Mouse (Mus musculus) neural tube, embryonic 12.5 days (tissue): ENCODE data around the gene Scp2. TPM values are rescaled to one million over a fixed set of nuclear protein-coding genes. Genes with fewer than 3 reads are reported as not detected.

Experiments used
- ATAC-seq: fragments of 200-750 bp; cut with Nextera tagmentation; 2 replicates; pipeline ENCODE4 v1.8.0; 2017; ENCODE audit warnings: low read depth, mild to moderate bottlenecking, moderate TSS enrichment, moderate library complexity; ENCODE audit not compliant: low FRiP score
- H3K27ac ChIP-seq: fragments of 300-500 bp; sonication (generic); 2 replicates; pipeline ENCODE4 v1.5.1; 2016
- H3K27me3 ChIP-seq: fragments of 300-500 bp; sonication (generic); replicated peaks from 2 replicates; pipeline ENCODE4 v1.6.1; 2016; ENCODE audit warnings: mild to moderate bottlenecking
- H3K36me3 ChIP-seq: fragments of 300-500 bp; sonication (generic); 2 replicates; pipeline ENCODE4 v1.6.1; 2016; ENCODE audit warnings: mild to moderate bottlenecking
- H3K4me1 ChIP-seq: fragments of 300-500 bp; sonication (generic); 2 replicates; pipeline ENCODE4 v1.6.1; 2016
- H3K4me2 ChIP-seq: fragments of 300-500 bp; sonication (generic); replicated peaks from 2 replicates; pipeline ENCODE4 v1.6.1; 2016; ENCODE audit warnings: mild to moderate bottlenecking
- H3K4me3 ChIP-seq: fragments of 300-500 bp; sonication (generic); 2 replicates; pipeline ENCODE4 v1.5.1; 2016
- H3K9ac ChIP-seq: fragments of 300-500 bp; sonication (generic); 2 replicates; pipeline ENCODE4 v1.6.1; 2016; ENCODE audit warnings: mild to moderate bottlenecking
- H3K9me3 ChIP-seq: fragments of 300-500 bp; sonication (generic); 2 replicates; pipeline ENCODE4 v1.6.1; 2016; ENCODE audit warnings: mild to moderate bottlenecking
- WGBS: fragments of 180-500 bp; shearing (Covaris S2); methylation state at CpG from one replicate; pipeline ENCODE4 v1.1.7; 2016; 5-methylcytosine and 5-hydroxymethylcytosine counted together
- polyA plus RNA-seq: library from polyadenylated mRNA; unstranded; fragments of >200 nt; fragmentation: Nextera tagmentation; extraction: Ambion mirVana; gene quantifications from 2 replicates; pipeline ENCODE4 v1.2.1, GENCODE M21; 2016

Gene Scp2
- polyA plus RNA-seq, 1 experiment from 2014 or later: 221 TPM

DNA sequence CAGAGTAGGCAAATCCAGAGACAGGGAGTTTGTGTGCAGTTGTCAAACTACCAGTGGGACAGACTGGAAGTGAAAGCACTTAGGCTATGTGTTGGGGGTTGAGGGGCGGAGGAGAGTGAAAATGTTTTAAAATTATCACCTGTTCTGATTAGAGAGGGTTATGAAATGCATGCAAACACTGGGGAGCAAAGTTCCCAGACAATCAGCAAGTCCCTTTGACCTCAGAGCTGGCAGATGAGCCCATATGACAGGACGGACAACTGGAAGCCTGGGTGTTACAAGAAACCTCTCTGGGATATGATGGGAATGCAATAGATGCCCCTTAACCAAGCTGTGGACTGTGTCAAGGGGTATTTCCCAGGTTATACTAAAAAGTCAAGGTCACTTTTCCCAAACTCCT is 76.7 kb downstream of the Scp2 start:
- no peaks in the 10 kb centered on the region for H3K9me3 ChIP-seq
- H3K4me3 ChIP-seq: no peak overlapping the region
- no peak overlapping the region for H3K9ac ChIP-seq
- H3K4me2 ChIP-seq: no peak overlapping the region
- H3K27ac ChIP-seq: no peak overlapping the region
- H3K36me3 ChIP-seq: peaks cover 11% of the 10 kb centered on the region; the same call in 1 of the 2 replicates
- 88% methylated on average over 2 of the region's 2 CpGs for WGBS
- peaks cover 6% of the 10 kb centered on the region for H3K4me1 ChIP-seq
- ATAC-seq: no peak
- no peaks in the 10 kb centered on the region for H3K27me3 ChIP-seq

DNA sequence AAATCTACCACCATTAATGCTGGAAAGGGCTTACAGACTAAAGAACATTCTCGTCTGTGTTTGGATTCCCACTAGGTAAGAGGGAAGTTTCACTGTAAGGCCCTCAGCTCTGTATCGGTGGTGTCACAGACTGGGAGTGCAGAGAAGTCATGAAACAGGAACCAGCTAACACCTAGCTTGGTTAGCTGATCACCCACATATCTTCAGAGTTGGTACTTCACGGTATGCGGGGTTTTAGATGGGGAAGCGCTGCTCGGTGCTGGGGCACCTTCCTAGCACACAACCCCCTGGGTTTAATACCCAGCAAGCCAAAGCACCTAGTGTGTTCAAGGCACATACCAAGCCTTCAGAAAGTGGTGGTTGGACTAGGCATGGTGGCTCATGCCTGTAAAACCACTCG is 77.5 kb downstream of the Scp2 start:
- peaks cover 19% of the 10 kb centered on the region for H3K36me3 ChIP-seq
- no peaks in the 10 kb centered on the region for H3K27me3 ChIP-seq
- no peaks in the 10 kb centered on the region for H3K9me3 ChIP-seq
- H3K4me2 ChIP-seq: no peak overlapping the region
- 91% methylated on average over 7 of the region's 7 CpGs for WGBS
- H3K4me1 ChIP-seq: peaks cover 6% of the 10 kb centered on the region
- no peak for ATAC-seq
- H3K27ac ChIP-seq: no peak overlapping the region
- H3K4me3 ChIP-seq: no peak overlapping the region
- no peak overlapping the region for H3K9ac ChIP-seq

DNA sequence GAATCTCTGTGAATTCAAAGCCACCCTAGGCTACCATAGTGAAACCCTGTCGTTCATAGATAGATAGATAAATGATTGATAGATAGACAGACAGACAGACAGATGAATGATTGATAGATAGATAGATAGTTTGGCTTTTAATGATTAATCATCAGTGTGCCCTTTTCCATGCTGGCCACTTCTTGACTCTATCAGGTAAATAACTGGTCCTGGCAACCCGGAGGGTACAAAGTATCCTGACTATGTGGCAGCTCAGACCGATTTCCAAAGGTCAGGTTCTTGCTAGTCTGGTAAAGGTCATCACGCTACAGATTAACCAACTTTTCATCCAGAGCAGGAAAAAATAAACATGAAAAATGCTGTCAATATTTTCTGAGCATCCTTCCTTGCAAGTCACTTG is 78.2 kb downstream of the Scp2 start:
- no peak for ATAC-seq
- Histone ChIP-seq H3K9me3 (no peaks in the 10 kb centered on the region), H3K27me3 (no peaks in the 10 kb centered on the region), H3K9ac (no peak overlapping the region), H3K27ac (no peak overlapping the region), H3K4me3 (no peak overlapping the region), H3K4me2 (no peak overlapping the region), H3K4me1 (peaks cover 6% of the 10 kb centered on the region), H3K36me3 (peaks cover 23% of the 10 kb centered on the region)
- WGBS: 93% methylated on average over 4 of the region's 4 CpGs

DNA sequence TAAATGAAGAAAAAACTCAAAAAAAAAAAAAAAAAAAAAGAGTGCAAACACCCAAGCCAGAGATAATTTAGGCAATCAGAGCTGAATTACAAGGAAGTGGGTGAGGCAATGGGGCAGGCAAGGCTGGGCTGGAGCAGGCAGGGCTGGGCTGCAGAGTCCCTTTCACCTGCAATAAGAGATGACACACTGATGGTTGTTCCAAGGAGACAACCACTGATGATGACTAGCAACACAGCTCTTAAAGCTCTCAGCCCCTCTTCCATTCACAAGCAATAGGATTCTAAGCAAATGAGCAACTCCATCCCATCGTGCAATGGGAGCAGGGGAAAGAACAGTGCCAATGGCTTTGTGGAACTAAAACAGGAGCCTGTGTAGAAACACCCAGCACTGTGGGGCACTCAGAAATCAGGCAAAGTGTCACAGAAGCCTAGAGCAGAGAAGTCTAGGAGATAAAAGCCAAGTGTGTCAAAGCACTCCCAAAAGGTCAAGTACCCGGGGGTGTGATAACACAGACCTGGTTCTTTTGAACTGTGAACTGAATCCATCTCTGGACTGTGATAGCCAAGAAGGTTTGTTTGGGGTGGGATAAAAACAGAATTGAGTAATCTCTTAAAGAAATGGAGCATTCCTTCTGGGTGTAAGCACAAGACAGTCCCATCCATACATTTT is 79.5 kb downstream of the Scp2 start:
- H3K27me3 ChIP-seq: no peaks in the 10 kb centered on the region
- no peak overlapping the region for H3K4me3 ChIP-seq
- no peak overlapping the region for H3K9ac ChIP-seq
- H3K27ac ChIP-seq: no peak overlapping the region
- no peak overlapping the region for H3K4me2 ChIP-seq
- 84% methylated on average over 2 of the region's 2 CpGs for WGBS
- no peaks in the 10 kb centered on the region for H3K9me3 ChIP-seq
- peaks cover 2% of the 10 kb centered on the region for H3K4me1 ChIP-seq
- no peak for ATAC-seq
- peaks cover 24% of the 10 kb centered on the region for H3K36me3 ChIP-seq

DNA sequence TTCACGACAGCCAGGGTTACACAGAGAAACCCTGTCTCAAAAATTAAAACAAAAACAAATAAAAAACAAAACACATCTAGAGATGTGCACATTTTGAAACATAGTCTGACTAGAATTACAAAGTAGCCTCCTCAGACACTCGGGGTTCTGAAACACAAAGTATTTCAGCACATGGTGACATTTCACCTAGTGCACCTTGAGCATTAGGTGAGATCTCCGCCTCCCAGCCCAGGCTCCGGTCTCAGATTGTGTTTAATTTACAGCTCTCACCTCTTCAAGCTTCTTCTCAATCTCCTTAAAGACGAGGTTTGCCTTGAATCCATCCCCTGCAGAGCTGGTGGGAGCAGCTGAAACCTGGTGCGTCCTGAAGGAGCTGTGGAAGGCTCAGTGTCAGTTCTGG is 81.2 kb downstream of the Scp2 start:
- Histone ChIP-seq H3K9ac (no peak overlapping the region), H3K27me3 (no peaks in the 10 kb centered on the region), H3K27ac (no peak overlapping the region), H3K9me3 (no peaks in the 10 kb centered on the region), H3K4me2 (no peak overlapping the region), H3K4me1 (no peaks in the 10 kb centered on the region; the same call in 1 of the 2 replicates), H3K36me3 (peaks cover 35% of the 10 kb centered on the region), H3K4me3 (no peak overlapping the region)
- ATAC-seq: no peak
- WGBS: 92% methylated on average over 6 of the region's 6 CpGs

DNA sequence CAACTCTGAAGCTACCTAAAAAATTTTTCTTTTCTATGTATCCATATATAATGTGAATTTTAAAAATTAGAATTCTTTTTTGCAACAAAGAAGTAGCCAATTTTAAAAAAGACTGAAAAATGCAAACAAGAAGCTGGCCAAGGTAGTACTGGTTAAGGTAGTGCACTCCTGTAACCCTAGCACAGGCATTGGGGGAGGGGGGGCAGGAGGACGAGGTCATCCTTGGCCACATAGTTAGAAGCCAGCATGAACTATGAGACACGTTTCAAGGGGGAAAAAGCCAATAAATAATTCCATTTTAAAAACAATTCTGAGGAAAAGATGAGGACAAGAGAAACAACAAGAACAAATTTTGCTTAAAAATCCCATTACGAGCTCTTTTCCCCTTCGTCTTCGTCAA is 82.3 kb downstream of the Scp2 start:
- peaks cover 41% of the 10 kb centered on the region for H3K36me3 ChIP-seq

DNA sequence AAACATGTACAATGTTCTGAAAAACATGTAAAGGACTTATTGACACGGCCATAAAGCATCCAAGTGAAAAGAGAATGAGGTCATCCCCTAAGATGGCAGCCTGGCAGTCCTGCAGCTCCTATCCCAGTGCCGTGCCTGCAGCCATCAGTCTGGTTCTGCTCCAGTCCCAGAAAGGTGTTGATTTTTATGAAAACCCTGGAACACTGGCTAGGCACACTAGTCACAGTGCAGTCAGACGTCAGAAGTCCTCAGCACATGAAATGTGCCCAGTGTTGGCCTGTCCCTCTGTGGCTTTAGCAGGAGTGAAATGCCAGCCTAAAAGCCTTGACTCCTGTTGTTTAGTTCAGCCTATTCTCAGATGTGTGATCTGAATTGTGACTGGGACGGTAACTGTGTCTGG is 84.0 kb downstream of the Scp2 start:
- no peak for ATAC-seq
- Histone ChIP-seq H3K4me2 (no peak overlapping the region), H3K27ac (no peak overlapping the region), H3K4me1 (no peaks in the 10 kb centered on the region; the same call in 1 of the 2 replicates), H3K9ac (no peak overlapping the region), H3K9me3 (no peaks in the 10 kb centered on the region), H3K27me3 (no peaks in the 10 kb centered on the region), H3K36me3 (peaks cover 42% of the 10 kb centered on the region), H3K4me3 (no peak overlapping the region)
- WGBS: 89% methylated on average over 4 of the region's 4 CpGs

More for the DNA sequence above, 82.3 kb downstream of the Scp2 start:
- 96% methylated on average over 5 of the region's 5 CpGs for WGBS
- H3K4me3 ChIP-seq: no peak overlapping the region
- H3K27me3 ChIP-seq: no peaks in the 10 kb centered on the region
- H3K9ac ChIP-seq: no peak overlapping the region
- ATAC-seq: no peak
- no peaks in the 10 kb centered on the region; the same call in 1 of the 2 replicates for H3K4me1 ChIP-seq
- no peak overlapping the region for H3K27ac ChIP-seq
- no peaks in the 10 kb centered on the region for H3K9me3 ChIP-seq
- H3K4me2 ChIP-seq: no peak overlapping the region

DNA sequence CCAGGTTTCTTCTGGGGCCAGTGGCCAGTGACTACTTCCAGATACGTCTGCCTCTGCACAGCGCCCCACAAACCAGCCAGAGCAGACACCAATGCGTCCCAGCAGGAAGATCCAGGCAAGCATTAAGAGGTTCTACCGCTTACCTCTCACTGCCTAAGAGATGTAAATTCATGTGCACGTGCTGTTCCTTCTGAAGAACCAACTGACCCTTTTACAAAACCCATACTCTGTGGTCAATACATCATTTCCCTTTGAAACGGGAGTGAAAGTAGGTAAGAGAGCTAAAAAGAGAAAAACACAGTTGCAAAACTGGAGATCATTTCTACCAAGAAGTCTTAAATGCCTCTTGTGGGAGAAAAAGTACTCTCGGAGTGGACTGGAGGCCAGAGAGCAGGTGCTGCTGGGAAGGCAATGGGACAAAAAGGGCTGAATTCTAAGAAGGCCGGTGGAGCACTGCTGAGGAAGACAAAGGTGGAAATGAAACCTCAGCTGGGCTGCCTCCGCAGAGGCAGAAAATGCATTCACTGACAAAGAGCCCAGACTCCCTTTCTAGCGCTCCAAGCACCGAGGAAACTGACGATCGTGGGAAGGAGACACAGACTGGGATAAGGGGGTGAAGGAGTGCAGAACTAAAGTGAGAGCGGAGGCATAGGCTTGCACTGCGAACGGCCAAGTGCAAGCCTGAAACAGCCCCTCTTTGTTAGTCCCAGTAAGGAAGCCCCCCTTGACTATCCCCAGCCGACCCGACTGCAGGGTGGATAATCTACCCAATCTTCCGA is 85.0 kb downstream of the Scp2 start:
- H3K36me3 ChIP-seq: peaks cover 49% of the 10 kb centered on the region
- 57% methylated on average over 19 of the region's 19 CpGs for WGBS
- no peaks in the 10 kb centered on the region for H3K9me3 ChIP-seq

DNA sequence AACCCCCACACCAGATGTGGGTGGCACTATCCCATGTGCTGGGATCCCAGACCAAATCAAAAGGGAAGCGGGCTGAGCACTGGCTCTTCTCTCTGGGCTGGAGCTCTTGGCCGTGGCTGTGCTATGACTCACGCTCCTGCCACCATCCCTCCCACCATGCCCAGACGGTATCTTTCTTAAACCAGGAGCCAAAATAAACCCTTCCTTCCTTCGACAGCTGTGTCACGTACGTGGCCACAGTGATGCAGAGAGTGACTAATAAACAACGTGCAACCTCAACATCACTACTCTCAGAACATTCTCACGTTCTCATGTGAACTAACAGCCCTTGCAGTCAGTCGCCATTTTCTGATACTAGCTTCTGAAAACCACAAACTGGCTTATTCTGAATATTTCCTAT is 86.6 kb downstream of the Scp2 start:
- Histone ChIP-seq H3K27ac (no peak overlapping the region), H3K9me3 (no peaks in the 10 kb centered on the region), H3K4me3 (no peak overlapping the region), H3K36me3 (peaks cover 55% of the 10 kb centered on the region), H3K27me3 (no peaks in the 10 kb centered on the region), H3K4me2 (no peak overlapping the region), H3K9ac (no peak overlapping the region), H3K4me1 (no peaks in the 10 kb centered on the region; the same call in 1 of the 2 replicates)
- WGBS: 91% methylated on average over 10 of the region's 10 CpGs
- no peak for ATAC-seq

More for the DNA sequence above, 85.0 kb downstream of the Scp2 start:
- H3K4me3 ChIP-seq: no peak overlapping the region
- H3K4me1 ChIP-seq: no peaks in the 10 kb centered on the region; the same call in 1 of the 2 replicates
- 0 out of 2 replicates have a peak overlapping the region, but pooled peaks have one; percentile 17 for H3K9ac ChIP-seq
- H3K27me3 ChIP-seq: no peaks in the 10 kb centered on the region
- no peak overlapping the region for H3K27ac ChIP-seq
- peak overlapping the region; percentile 17; the same call in 1 of the 2 replicates for H3K4me2 ChIP-seq
- ATAC-seq: no peak

DNA sequence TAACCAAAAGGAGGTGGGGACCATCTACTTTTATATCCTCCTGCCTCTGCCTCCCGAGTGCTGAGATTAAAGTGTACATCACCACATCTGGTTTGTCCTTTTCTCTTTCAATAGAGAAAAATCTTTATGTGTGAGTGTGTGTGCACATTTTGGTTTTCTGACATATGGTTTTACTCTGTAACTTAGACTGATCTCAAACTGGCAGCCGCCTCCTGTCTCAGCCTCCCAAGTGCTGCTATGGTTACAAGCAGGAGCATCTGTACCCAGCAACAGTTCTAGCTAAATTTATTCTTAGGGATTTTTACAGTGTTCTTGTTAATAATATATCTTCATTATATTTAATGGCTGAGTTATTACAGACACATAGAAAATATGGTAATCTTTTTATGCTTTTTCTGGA is 87.6 kb downstream of the Scp2 start:
- Histone ChIP-seq H3K4me1 (no peaks in the 10 kb centered on the region; the same call in 1 of the 2 replicates), H3K4me3 (no peak overlapping the region), H3K9ac (no peak overlapping the region), H3K4me2 (no peak overlapping the region), H3K27ac (no peak overlapping the region), H3K27me3 (no peaks in the 10 kb centered on the region), H3K9me3 (no peaks in the 10 kb centered on the region), H3K36me3 (peaks cover 55% of the 10 kb centered on the region)
- ATAC-seq: no peak
- WGBS: 92% methylated on average over 2 of the region's 2 CpGs

DNA sequence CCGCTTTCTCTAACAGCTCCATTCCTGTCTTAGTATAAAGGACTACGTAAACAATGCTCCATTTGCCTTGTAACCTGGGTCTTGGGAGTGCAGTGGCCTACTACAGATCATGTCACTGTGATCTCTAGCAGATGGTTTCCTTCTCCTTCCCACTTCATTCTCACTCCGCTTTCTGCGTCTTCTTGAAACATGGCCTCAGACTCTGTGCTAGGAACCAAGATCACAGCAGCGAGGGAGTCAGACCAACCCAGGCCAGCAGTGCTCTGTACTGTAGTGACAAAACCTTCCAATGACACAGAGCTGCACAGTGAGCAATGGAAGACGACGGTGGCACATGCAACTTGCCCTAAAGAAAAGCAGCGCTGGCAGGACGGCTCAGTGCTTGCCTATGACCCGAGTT is 88.9 kb downstream of the Scp2 start:
- no peak overlapping the region for H3K4me3 ChIP-seq
- H3K27me3 ChIP-seq: no peaks in the 10 kb centered on the region
- no peaks in the 10 kb centered on the region; the same call in 1 of the 2 replicates for H3K4me1 ChIP-seq
- no peak overlapping the region for H3K4me2 ChIP-seq
- 97% methylated on average over 10 of the region's 10 CpGs for WGBS
- H3K9me3 ChIP-seq: no peaks in the 10 kb centered on the region
- peaks cover 60% of the 10 kb centered on the region for H3K36me3 ChIP-seq
- H3K9ac ChIP-seq: no peak overlapping the region
- ATAC-seq: no peak
- H3K27ac ChIP-seq: no peak overlapping the region

DNA sequence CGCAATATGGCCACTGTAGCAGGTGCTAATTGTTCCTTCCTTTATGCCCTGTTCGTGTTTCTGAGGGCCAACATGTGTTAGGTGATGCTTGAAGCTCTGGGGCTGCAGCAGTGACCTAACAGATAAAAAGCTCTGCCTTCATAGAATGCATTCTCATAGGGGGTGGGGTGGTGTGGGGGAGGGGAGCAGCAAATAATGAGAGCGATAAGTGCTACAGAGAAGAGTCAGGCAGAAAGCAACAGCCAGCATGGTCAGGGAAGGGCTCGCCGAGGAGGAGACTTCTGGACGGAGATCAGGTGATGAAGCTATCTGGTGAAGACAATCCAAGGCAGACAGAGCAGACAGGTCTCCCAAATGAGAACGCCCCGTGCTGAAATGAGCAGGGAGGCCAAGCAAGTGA is 92.1 kb downstream of the Scp2 start:
- no peak for ATAC-seq
- peaks cover 65% of the 10 kb centered on the region for H3K36me3 ChIP-seq

More for the DNA sequence above, 92.1 kb downstream of the Scp2 start:
- Histone ChIP-seq H3K9me3 (no peaks in the 10 kb centered on the region), H3K27me3 (no peaks in the 10 kb centered on the region), H3K9ac (no peak overlapping the region), H3K4me3 (no peak overlapping the region), H3K27ac (no peak overlapping the region), H3K4me1 (no peaks in the 10 kb centered on the region), H3K4me2 (no peak overlapping the region)
- 91% methylated on average over 8 of the region's 8 CpGs for WGBS
